Mouse (Mus musculus) embryonic fibroblast, embryonic 13.5 days (primary cell): ENCODE results near the gene Gm28635.

Source experiments
- CTCF ChIP-seq: IDR thresholded peaks from 2 replicates; pipeline ENCODE4 v1.5.1; 2011; ENCODE audit warnings: mild to moderate bottlenecking, control low read depth, low read length, moderate library complexity, borderline replicate concordance; ENCODE audit not compliant: insufficient read depth
- POLR2A ChIP-seq: IDR thresholded peaks from 2 replicates; pipeline ENCODE4 v1.6.1; 2011; ENCODE audit warnings: low read depth, mild to moderate bottlenecking, control low read depth, low read length, moderate library complexity

DNA sequence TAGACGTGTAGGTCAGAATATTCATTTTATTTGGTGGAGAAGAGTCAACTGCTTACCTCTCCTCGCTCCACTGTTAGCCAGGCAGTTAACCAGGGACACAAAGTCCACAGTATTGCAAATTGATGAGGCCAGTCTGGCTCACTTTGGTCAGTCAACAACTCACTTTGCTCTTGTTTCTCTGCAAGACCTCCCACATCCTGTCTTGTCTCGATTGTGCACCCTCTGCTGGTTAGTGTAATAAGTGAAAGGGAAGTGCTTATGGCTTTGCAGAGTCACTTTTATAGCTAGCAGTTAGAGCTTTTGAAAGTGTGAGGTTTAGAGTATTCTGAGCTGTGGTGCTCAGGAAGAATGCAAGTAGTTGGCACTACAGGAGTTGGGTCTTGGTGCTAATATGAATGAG is 17.6 kb downstream of the Gm28635 start:
- TF ChIP-seq CTCF (no peak), POLR2A (no peak)
